Mouse (Mus musculus): ENCODE data around the gene Fxyd3. TPM values are rescaled to one million over a fixed set of nuclear protein-coding genes. Genes with fewer than 3 reads are reported as not detected.

Fxyd3 gene
- total and polyA plus RNA-seq, 3 experiments: 1.6 to 5.5 (median 2.5) TPM

DNA sequence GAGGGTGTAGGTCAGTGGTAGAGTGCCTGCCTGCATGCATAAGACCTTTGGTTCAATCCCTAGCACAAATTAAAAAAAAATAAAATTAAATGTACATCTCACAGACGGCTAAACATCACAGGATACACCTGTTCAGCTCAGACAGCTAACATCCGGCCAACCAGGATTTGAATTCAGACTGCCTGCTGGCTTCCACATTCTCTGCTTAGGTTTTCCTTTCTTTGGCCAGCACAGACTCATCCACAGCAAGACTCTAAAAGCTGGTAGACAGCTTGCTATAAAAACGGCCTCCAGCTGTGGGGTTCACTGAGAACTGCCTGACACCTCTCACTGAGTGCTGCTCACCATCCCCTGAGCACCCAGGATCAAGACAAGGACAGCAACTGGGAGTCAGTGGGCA lies 29.7 kb upstream of the Fxyd3 start:
- no peaks in the 10 kb centered on the region for H3K79me2 ChIP-seq (replicated peaks; ENCODE audit: control insufficient read depth, insufficient read depth, low read length)
- no peaks in the 10 kb centered on the region; the same call in 1 of the 2 replicates for H3K27me3 ChIP-seq (ENCODE audit: control insufficient read depth, insufficient read depth, low read length)
- WGBS: 41% methylated on average over 3 of the region's 3 CpGs

DNA sequence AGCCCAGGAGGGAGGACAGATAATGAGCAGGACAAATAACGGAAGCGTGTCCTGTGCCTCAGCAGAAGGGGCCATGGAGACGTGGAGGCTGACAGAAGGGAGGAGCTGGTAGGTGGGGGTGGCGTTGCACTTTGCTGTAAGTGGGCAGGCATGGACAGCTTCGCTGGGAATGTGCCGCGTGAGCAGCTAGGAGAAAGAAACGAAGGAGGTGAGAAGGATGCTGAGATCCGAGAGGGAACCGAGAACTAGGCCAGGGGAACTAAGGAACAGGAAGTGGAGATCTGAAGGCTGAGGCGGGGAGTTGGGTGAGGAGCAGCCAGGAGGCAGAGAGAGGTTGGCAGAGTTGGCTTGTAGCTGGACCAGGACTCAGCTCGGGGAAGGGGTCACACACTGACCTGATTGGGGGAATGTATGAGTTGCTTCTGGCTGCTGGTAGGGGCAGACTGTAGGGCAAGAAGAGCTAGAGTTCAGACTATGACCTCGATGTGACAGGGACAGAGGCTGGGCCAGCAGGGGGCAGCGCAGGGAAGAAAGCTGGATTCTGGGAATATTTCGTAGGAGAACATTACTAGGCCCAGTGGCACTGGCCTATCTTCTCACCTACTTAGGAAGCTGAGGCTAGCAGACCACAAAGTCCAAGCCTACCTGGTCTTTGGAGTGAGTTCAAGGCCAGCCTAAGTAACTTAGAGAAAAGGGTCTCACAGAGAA lies 28.7 kb upstream of the Fxyd3 start:
- peaks cover 3% of the 10 kb centered on the region for H3K4me1 ChIP-seq (ENCODE audit: control insufficient read depth, insufficient read depth, low read length)
- 30% methylated on average over 15 of the region's 15 CpGs for WGBS
- no peaks in the 10 kb centered on the region; the same call in 1 of the 2 replicates for H3K27me3 ChIP-seq (ENCODE audit: control insufficient read depth, insufficient read depth, low read length)
- no peaks in the 10 kb centered on the region for H3K36me3 ChIP-seq (ENCODE audit: control insufficient read depth, insufficient read depth, low read length)
- H3K4me3 ChIP-seq: no peak overlapping the region
- TF ChIP-seq CTCF (IDR thresholded peaks at IDR 0.05): peak; percentile 87
- TF ChIP-seq POLR2A (IDR thresholded peaks at IDR 0.05; ENCODE audit: insufficient read depth, low read depth, low read length): no peak
- intact Hi-C loops (cut with DNase I): loop anchor here (2.0 kb wide), 1 partner anchor 68 kb away; no protein-coding TSS in a partner anchor
- H3K9ac ChIP-seq (ENCODE audit: low read depth, low read length): no peak overlapping the region
- no peak overlapping the region; the same call in 1 of the 2 replicates for H3K27ac ChIP-seq
- DNase-seq: peak; percentile 69 to 81
- H3K79me2 ChIP-seq (replicated peaks; ENCODE audit: control insufficient read depth, insufficient read depth, low read length): no peaks in the 10 kb centered on the region

More for the DNA sequence above, 29.7 kb upstream of the Fxyd3 start:
- Histone ChIP-seq H3K4me3 (no peak overlapping the region), H3K27ac (no peak overlapping the region), H3K4me1 (ENCODE audit: control insufficient read depth, insufficient read depth, low read length) (peaks cover 3% of the 10 kb centered on the region), H3K36me3 (ENCODE audit: control insufficient read depth, insufficient read depth, low read length) (no peaks in the 10 kb centered on the region), H3K9ac (ENCODE audit: low read depth, low read length) (no peak overlapping the region)
- no peak for TF ChIP-seq EP300 (IDR thresholded peaks at IDR 0.05; ENCODE audit: insufficient read depth, low read depth, low read length)
- TF ChIP-seq CTCF (IDR thresholded peaks at IDR 0.05): no peak
- no peak for TF ChIP-seq POLR2A (IDR thresholded peaks at IDR 0.05; ENCODE audit: insufficient read depth, low read depth, low read length)
- no peak for DNase-seq
- intact Hi-C loops (cut with DNase I): no loop called here

DNA sequence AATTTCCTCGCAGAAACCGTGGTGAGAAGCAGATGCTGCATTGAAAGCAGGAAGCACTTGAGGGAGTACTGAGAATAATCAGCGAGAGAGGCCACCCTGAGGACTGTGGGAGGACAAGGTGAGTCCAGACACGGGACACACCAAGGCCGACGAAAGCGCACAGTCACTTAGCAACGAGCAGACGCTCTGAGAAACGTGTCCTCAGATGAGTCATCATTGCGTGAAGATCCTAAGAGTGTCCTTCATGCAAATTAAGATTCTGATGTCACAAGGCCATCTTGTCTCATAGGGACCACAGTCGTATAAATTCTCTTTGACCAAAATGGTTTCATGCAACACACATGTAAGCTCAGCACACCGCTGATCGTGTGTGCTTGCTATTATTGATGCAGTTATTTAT lies 24.3 kb upstream of the Fxyd3 start:
- no peaks in the 10 kb centered on the region; the same call in 1 of the 2 replicates for H3K27me3 ChIP-seq (ENCODE audit: control insufficient read depth, insufficient read depth, low read length)
- H3K4me3 ChIP-seq: no peak overlapping the region
- H3K4me1 ChIP-seq (ENCODE audit: control insufficient read depth, insufficient read depth, low read length): no peaks in the 10 kb centered on the region
- TF ChIP-seq EP300 (IDR thresholded peaks at IDR 0.05; ENCODE audit: insufficient read depth, low read depth, low read length): no peak
- TF ChIP-seq CTCF (IDR thresholded peaks at IDR 0.05): no peak
- no peak for TF ChIP-seq POLR2A (IDR thresholded peaks at IDR 0.05; ENCODE audit: insufficient read depth, low read depth, low read length)
- intact Hi-C loops (cut with DNase I): no loop called here
- H3K79me2 ChIP-seq (replicated peaks; ENCODE audit: control insufficient read depth, insufficient read depth, low read length): no peaks in the 10 kb centered on the region
- DNase-seq: no peak
- H3K9ac ChIP-seq (ENCODE audit: low read depth, low read length): no peak overlapping the region
- 65% methylated on average over 14 of the region's 14 CpGs for WGBS
- no peaks in the 10 kb centered on the region for H3K36me3 ChIP-seq (ENCODE audit: control insufficient read depth, insufficient read depth, low read length)
- no peak overlapping the region for H3K27ac ChIP-seq

DNA sequence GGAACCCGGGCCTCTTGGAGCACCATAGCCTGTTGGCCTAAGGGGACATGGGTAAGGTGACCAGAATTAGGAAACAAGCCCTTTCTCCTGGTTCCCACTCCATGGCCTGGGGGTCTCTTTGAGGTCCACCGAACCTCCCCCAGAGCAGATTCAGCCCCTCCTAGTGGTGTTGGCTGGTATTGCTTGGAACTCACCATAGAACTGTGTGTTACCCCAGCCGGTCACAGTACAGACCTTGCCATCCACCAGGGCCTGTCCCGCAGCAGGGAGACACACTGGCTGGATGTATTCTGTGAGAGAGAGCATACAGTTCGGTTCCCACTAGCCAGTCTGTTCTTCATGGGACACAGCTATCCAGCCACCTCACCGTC lies 23.1 kb upstream of the Fxyd3 start:
- Histone ChIP-seq H3K79me2 (replicated peaks; ENCODE audit: control insufficient read depth, insufficient read depth, low read length) (no peaks in the 10 kb centered on the region), H3K36me3 (ENCODE audit: control insufficient read depth, insufficient read depth, low read length) (no peaks in the 10 kb centered on the region), H3K9ac (ENCODE audit: low read depth, low read length) (no peak overlapping the region), H3K27me3 (ENCODE audit: control insufficient read depth, insufficient read depth, low read length) (no peaks in the 10 kb centered on the region; the same call in 1 of the 2 replicates), H3K27ac (no peak overlapping the region), H3K4me1 (ENCODE audit: control insufficient read depth, insufficient read depth, low read length) (no peaks in the 10 kb centered on the region), H3K4me3 (no peak overlapping the region)
- DNase-seq: no peak
- TF ChIP-seq CTCF (IDR thresholded peaks at IDR 0.05) (peak; percentile 35), EP300 (IDR thresholded peaks at IDR 0.05; ENCODE audit: insufficient read depth, low read depth, low read length) (no peak)
- 89% methylated on average over 6 of the region's 6 CpGs for WGBS
- intact Hi-C loops (cut with DNase I): loop anchor here (5.0 kb wide), 2 partner anchors 107 to 142 kb away; partner anchors contain the start of gene Usf2

DNA sequence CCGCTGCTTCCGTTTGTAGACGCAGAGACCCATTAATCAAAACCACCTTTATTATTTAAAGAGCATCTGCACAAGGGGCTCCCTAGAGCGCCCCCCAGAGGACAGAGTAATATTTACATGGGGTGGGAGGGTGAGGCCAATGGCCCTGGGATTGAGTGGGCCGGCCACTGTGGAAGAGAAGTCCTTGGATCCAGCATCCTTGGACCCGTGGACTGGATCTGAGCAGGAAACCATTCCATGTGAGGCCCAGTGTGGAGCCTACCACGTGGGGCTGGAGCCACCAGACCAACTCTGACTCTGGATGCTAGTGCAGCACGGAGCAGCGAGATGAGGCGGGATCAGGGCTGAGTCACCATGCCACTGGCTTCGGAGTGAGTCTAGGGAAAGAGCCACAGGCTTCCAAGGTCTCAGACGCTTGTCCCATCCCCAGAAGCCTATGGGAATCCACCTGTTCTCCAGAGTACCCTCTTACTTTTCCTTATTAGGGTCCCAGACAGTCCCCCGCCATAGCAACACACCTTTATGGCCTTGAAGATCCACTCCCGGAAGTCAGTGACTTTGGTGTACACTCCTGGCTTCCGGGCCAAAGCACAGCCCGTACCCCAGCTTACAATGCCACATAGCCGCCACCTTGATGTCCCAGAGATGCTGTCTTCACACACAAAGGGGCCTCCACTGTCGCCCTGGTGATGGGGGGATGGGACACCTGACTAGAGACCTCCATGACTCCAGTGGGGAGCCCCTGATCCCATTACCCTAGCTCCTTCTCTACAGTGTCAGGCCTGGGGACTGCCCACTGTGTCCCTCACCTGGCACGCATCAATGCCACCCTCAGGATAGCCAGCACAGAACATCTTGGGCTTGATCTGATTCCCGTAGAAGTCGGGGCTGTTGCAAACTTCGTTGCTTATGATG lies 22.4 kb upstream of the Fxyd3 start:
- Histone ChIP-seq H3K9ac (ENCODE audit: low read depth, low read length) (no peak overlapping the region), H3K4me3 (no peak overlapping the region), H3K4me1 (ENCODE audit: control insufficient read depth, insufficient read depth, low read length) (no peaks in the 10 kb centered on the region), H3K79me2 (replicated peaks; ENCODE audit: control insufficient read depth, insufficient read depth, low read length) (no peaks in the 10 kb centered on the region), H3K27me3 (ENCODE audit: control insufficient read depth, insufficient read depth, low read length) (no peaks in the 10 kb centered on the region; the same call in 1 of the 2 replicates), H3K27ac (no peak overlapping the region; the same call in 1 of the 2 replicates), H3K36me3 (ENCODE audit: control insufficient read depth, insufficient read depth, low read length) (no peaks in the 10 kb centered on the region)
- no peak for TF ChIP-seq POLR2A (IDR thresholded peaks at IDR 0.05; ENCODE audit: insufficient read depth, low read depth, low read length)
- TF ChIP-seq CTCF (IDR thresholded peaks at IDR 0.05): peak; percentile 52
- intact Hi-C loops (cut with DNase I): loop anchor here (5.0 kb wide), 2 partner anchors 107 to 142 kb away; partner anchors contain the start of gene Usf2
- WGBS: 76% methylated on average over 22 of the region's 22 CpGs
- DNase-seq: no peak

Measured in heart, adult 2 months (tissue).